Mouse (Mus musculus): ENCODE data around the gene Crybg1. TPM values are rescaled to one million over a fixed set of nuclear protein-coding genes. Genes with fewer than 3 reads are reported as not detected.
"Not testable (repeated sequence)": the region's sequence is repeated elsewhere in the genome, so short reads cannot be mapped to it uniquely, and the experiment has no call there.

Crybg1 gene
- polyA plus RNA-seq, 1 experiment, result 3.2 TPM

DNA sequence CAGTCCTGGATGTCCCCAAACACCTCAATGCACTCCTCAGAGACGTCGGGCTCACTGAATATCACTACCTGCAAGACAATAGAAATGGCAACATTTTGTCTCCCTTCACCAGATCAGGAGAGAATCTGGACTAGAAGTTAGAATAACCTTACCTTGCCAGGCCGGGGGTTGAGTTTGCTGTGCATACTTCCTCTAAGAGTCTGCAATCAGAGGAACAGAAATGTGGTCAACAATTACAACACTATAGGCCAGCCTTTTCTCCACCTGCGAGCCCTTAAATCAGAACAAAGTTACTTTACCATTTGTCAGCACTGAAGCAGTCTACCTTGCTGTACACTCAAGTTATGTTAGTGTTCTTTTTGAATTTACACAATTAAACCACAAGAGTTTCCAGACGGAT is 156.1 kb downstream of the Crybg1 start:
- H3K27ac ChIP-seq (ENCODE audit: control insufficient read depth, insufficient read depth, low read depth, low read length, poor library complexity), result no peak overlapping the region
- WGBS, result 47% methylated on average over 5 of the region's 5 CpGs
- H3K4me1 ChIP-seq (ENCODE audit: control insufficient read depth, insufficient read depth, low read length), result peaks cover 5% of the 10 kb centered on the region
- H3K4me3 ChIP-seq (replicated peaks; ENCODE audit: control insufficient read depth, low read depth, low read length), result no peak overlapping the region
- no peak for TF ChIP-seq POLR2A (IDR thresholded peaks at IDR 0.05; ENCODE audit: borderline replicate concordance, control insufficient read depth, low read depth, low read length)
- no peak for TF ChIP-seq CTCF (IDR thresholded peaks at IDR 0.05; ENCODE audit: control insufficient read depth, insufficient read depth, low read length)

GRCm38 (mm10) chr10:43991268-43991667 is 157.4 kb downstream of the Crybg1 start:
- no peak overlapping the region for H3K27ac ChIP-seq (ENCODE audit: control insufficient read depth, insufficient read depth, low read depth, low read length, poor library complexity)
- H3K4me1 ChIP-seq (ENCODE audit: control insufficient read depth, insufficient read depth, low read length), result peaks cover 3% of the 10 kb centered on the region
- H3K4me3 ChIP-seq (replicated peaks; ENCODE audit: control insufficient read depth, low read depth, low read length), result no peak overlapping the region
- 85% methylated on average over 5 of the region's 5 CpGs for WGBS
- TF ChIP-seq CTCF (IDR thresholded peaks at IDR 0.05; ENCODE audit: control insufficient read depth, insufficient read depth, low read length) (no peak), POLR2A (IDR thresholded peaks at IDR 0.05; ENCODE audit: borderline replicate concordance, control insufficient read depth, low read depth, low read length) (no peak)

DNA sequence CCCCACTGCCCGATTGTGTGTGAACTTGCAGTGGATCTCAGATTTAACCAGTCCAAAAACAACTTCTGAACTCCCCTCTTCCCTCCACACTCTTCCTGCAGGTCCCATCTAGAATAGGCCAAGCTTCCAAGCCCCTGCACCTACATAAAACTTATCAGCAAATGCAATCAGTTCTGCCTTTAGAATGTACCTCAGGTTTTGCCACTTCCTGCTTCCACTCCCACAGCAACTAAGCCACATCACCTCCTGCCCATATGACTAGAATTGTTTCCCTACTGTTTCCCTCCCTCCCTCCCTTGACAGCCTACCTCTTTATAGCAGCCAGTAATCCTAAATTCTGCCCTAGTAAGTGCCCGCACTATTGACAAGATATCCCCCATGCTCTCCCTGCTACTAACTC is 164.8 kb downstream of the Crybg1 start:
- WGBS, result 69% methylated on average over 2 of the region's 2 CpGs
- H3K4me1 ChIP-seq (ENCODE audit: control insufficient read depth, insufficient read depth, low read length), result peaks cover 2% of the 10 kb centered on the region
- no peak overlapping the region for H3K4me3 ChIP-seq (replicated peaks; ENCODE audit: control insufficient read depth, low read depth, low read length)
- TF ChIP-seq POLR2A (IDR thresholded peaks at IDR 0.05; ENCODE audit: borderline replicate concordance, control insufficient read depth, low read depth, low read length) (no peak), CTCF (IDR thresholded peaks at IDR 0.05; ENCODE audit: control insufficient read depth, insufficient read depth, low read length) (no peak)
- H3K27ac ChIP-seq (ENCODE audit: control insufficient read depth, insufficient read depth, low read depth, low read length, poor library complexity), result no peak overlapping the region

GRCm38 (mm10) chr10:43983241-43983640 is 165.4 kb downstream of the Crybg1 start:
- Histone ChIP-seq H3K4me1 (ENCODE audit: control insufficient read depth, insufficient read depth, low read length) (peaks cover 2% of the 10 kb centered on the region), H3K4me3 (replicated peaks; ENCODE audit: control insufficient read depth, low read depth, low read length) (no peak overlapping the region), H3K27ac (ENCODE audit: control insufficient read depth, insufficient read depth, low read depth, low read length, poor library complexity) (no peak overlapping the region)
- 87% methylated on average over 5 of the region's 5 CpGs for WGBS
- TF ChIP-seq POLR2A (IDR thresholded peaks at IDR 0.05; ENCODE audit: borderline replicate concordance, control insufficient read depth, low read depth, low read length) (no peak), CTCF (IDR thresholded peaks at IDR 0.05; ENCODE audit: control insufficient read depth, insufficient read depth, low read length) (no peak)

DNA sequence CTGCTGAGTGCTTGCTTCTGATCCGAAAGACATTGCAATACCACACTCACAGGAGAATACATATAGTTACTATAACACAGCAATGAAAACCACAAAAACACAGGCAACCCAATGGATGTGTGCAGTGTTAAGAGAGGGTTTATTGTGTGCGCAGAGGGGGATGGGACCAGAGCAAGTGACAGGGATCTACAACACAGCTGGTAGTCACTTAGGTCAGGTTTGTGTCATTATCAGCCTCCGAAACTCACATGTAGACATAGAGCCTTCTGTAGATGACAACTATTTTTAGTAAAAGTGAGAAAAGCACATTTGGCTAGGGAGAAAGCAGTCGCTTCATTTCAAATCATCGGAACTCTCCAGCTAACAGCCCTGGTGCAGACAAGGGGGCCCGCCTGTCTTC is 166.2 kb downstream of the Crybg1 start:
- Histone ChIP-seq H3K27ac (ENCODE audit: control insufficient read depth, insufficient read depth, low read depth, low read length, poor library complexity) (no peak overlapping the region), H3K4me3 (replicated peaks; ENCODE audit: control insufficient read depth, low read depth, low read length) (no peak overlapping the region), H3K4me1 (ENCODE audit: control insufficient read depth, insufficient read depth, low read length) (peaks cover 2% of the 10 kb centered on the region)
- WGBS, result 88% methylated on average over 6 of the region's 6 CpGs
- no peak for TF ChIP-seq CTCF (IDR thresholded peaks at IDR 0.05; ENCODE audit: control insufficient read depth, insufficient read depth, low read length)
- no peak for TF ChIP-seq POLR2A (IDR thresholded peaks at IDR 0.05; ENCODE audit: borderline replicate concordance, control insufficient read depth, low read depth, low read length)

DNA sequence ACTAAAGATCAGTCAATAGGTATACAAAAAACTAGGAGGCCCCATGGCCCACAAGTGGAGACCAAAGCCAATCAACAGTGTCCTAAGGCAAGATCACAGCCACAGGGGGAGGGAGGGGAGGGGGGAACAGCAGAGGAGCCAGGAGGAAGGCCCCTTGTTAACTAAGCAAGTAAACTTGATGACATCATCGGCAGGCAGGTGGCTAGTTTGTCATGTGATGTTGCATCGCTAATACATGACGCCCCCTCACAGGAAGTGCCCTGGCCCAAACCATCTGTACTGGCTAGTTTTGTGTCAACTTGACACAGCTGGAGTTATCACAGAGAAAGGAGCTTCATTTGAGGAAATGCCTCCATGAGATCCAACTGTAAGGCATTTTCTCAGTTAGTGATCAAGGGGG is 167.9 kb downstream of the Crybg1 start:
- not testable (repeated sequence) for H3K4me3 ChIP-seq (replicated peaks; ENCODE audit: control insufficient read depth, low read depth, low read length); H3K4me1 ChIP-seq (ENCODE audit: control insufficient read depth, insufficient read depth, low read length); H3K27ac ChIP-seq (ENCODE audit: control insufficient read depth, insufficient read depth, low read depth, low read length, poor library complexity)
- whole genome bisulfite sequencing, result 82% methylated on average over 3 of the region's 3 CpGs

DNA sequence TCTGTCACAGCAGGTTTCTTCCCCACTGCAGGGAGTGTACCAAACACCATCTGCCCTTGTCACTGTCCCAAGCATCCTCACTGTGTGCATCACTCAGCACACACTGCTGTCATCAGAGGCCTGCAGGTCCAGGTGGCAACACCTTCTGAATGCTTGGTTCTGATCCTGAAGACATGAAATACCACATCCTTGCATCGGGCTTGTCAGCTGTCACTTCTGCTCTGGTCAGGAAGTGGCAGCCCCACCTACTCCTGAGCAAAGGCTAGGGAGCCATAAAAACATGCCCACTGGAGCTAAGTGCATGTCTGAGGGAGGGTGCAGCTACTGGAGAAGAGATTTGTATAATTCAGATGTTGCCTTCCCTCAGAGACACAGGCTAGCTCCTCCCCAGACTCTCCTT is 168.6 kb downstream of the Crybg1 start:
- TF ChIP-seq CTCF (IDR thresholded peaks at IDR 0.05; ENCODE audit: control insufficient read depth, insufficient read depth, low read length) (no peak), POLR2A (IDR thresholded peaks at IDR 0.05; ENCODE audit: borderline replicate concordance, control insufficient read depth, low read depth, low read length) (no peak)
- WGBS, result 3% methylated on average over 1 of the region's 1 CpGs

GRCm38 (mm10) chr10:43977353-43977752 is 171.3 kb downstream of the Crybg1 start:
- peaks cover 2% of the 10 kb centered on the region for H3K4me1 ChIP-seq (ENCODE audit: control insufficient read depth, insufficient read depth, low read length)
- H3K27ac ChIP-seq (ENCODE audit: control insufficient read depth, insufficient read depth, low read depth, low read length, poor library complexity), result no peak overlapping the region
- TF ChIP-seq POLR2A (IDR thresholded peaks at IDR 0.05; ENCODE audit: borderline replicate concordance, control insufficient read depth, low read depth, low read length) (no peak), CTCF (IDR thresholded peaks at IDR 0.05; ENCODE audit: control insufficient read depth, insufficient read depth, low read length) (no peak)
- no peak overlapping the region for H3K4me3 ChIP-seq (replicated peaks; ENCODE audit: control insufficient read depth, low read depth, low read length)
- WGBS, result 40% methylated on average over 3 of the region's 3 CpGs

More for the DNA sequence above, 168.6 kb downstream of the Crybg1 start:
- Histone ChIP-seq H3K27ac (ENCODE audit: control insufficient read depth, insufficient read depth, low read depth, low read length, poor library complexity) (no peak overlapping the region), H3K4me3 (replicated peaks; ENCODE audit: control insufficient read depth, low read depth, low read length) (no peak overlapping the region), H3K4me1 (ENCODE audit: control insufficient read depth, insufficient read depth, low read length) (peaks cover 2% of the 10 kb centered on the region)

DNA sequence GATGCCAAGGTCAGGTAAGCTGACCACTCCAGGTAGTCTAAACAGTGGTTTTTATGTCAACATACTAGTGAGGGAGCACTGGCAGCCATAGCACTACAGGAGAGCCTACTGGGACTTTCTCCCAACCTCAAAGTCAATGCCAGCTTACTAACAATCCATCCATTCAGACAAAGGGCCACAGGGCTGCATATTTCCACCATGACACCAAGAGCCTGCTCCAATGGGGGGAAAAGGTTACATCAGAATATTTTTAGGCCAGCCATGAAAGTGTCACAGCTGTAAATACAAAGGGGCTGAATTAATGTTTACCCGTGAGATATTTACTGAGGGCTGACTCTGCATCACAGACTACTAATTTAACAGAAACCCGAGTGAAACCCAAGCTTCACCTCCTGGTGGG is 175.4 kb downstream of the Crybg1 start:
- WGBS, result 77% methylated on average over 2 of the region's 2 CpGs
- TF ChIP-seq POLR2A (IDR thresholded peaks at IDR 0.05; ENCODE audit: borderline replicate concordance, control insufficient read depth, low read depth, low read length) (no peak), CTCF (IDR thresholded peaks at IDR 0.05; ENCODE audit: control insufficient read depth, insufficient read depth, low read length) (no peak)
- Histone ChIP-seq H3K27ac (ENCODE audit: control insufficient read depth, insufficient read depth, low read depth, low read length, poor library complexity) (no peak overlapping the region), H3K4me3 (replicated peaks; ENCODE audit: control insufficient read depth, low read depth, low read length) (no peak overlapping the region), H3K4me1 (ENCODE audit: control insufficient read depth, insufficient read depth, low read length) (no peaks in the 10 kb centered on the region)
